Mouse (Mus musculus) heart, postnatal 4 days (tissue): ENCODE results near the gene Rsrc1. TPM values are rescaled to one million over a fixed set of nuclear protein-coding genes. Genes with fewer than 3 reads are reported as not detected.

Source experiments
- DNase-seq: peaks from one replicate; pipeline ENCODE4 v3.0.0; 2021
- total RNA-seq, 2 experiments: library from RNA; stranded (reverse); gene quantifications; 2 replicates each; pipeline ENCODE4 v1.2.3; 2021

The Rsrc1 gene
- 10 to 100 TPM; 24.1 to 24.3 TPM for total RNA-seq

- peak; percentile 49 for DNase-seq
These were observed at the start of gene Rsrc1 for GRCm38 (mm10) chr3:66981101-66981661. TSS of gene Rsrc1 (plus strand) at chr3:66981390.

DNA sequence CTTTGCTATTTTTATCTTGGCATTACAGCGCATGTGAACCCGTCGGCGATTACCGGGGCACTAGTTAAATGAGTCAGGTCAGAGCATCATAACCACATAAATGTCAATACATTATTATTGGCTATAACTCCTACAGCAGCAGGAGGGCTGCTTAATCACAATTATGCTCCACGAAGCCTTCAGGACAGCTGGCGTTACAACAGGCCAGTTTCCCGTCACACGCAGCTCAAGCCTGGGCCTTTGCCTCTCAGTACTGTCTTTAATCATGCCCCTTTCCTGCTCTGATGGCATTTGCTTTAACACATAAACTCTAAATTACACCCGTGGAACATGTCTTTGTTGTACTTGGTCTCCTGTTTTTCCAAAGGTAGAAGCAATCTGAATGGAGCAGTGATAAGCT lies 41.5 kb upstream of the Rsrc1 start:
- no peak for DNase-seq

DNA sequence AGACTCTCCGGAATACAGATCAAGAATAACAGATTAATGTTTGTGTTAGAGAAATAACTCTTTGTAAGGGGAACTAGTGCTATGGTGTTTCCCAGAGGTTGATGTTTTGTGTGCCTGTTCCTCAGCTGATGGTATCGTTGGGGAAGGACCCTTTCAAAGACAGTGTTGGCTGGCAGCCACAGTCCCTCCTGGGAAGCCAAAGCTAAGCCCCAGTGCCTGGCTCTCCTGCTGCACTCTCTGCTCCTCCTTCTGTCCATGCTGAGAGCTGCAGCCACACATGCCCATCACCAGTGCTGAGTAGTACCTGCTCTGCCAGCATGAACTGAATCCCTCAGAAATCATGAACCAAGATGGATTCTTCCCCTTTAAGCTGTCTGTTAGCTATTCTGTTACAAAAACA lies 26.1 kb upstream of the Rsrc1 start:
- no peak for DNase-seq

- DNase-seq = no peak
These were observed 21.2 kb upstream of the Rsrc1 start for GRCm38 (mm10) chr3:66959972-66960371.

GRCm38 (mm10) chr3:66964884-66965283 lies 16.3 kb upstream of the Rsrc1 start:
- no peak for DNase-seq

DNA sequence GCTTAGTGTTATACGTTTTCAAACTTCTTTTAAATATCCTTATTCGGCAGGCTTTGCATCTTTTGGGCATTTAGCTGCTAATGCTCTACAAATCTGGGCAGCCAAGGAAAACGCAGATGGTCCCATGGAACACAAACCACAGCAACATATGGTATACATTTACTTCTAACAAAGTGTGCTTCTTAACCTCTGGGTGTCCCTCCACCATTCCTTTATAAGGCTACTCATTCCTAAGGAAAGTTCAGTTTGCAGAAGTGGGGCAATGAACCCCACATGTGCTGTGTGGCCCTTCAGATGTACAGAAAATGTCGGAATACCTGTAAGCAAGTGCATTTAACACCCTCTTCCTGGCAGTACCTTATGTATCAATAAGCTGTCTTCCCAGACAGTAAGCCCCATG lies 13.7 kb upstream of the Rsrc1 start:
- no peak for DNase-seq

- DNase-seq = no peak
These were observed 10.9 kb upstream of the Rsrc1 start for GRCm38 (mm10) chr3:66970261-66970660.

DNA sequence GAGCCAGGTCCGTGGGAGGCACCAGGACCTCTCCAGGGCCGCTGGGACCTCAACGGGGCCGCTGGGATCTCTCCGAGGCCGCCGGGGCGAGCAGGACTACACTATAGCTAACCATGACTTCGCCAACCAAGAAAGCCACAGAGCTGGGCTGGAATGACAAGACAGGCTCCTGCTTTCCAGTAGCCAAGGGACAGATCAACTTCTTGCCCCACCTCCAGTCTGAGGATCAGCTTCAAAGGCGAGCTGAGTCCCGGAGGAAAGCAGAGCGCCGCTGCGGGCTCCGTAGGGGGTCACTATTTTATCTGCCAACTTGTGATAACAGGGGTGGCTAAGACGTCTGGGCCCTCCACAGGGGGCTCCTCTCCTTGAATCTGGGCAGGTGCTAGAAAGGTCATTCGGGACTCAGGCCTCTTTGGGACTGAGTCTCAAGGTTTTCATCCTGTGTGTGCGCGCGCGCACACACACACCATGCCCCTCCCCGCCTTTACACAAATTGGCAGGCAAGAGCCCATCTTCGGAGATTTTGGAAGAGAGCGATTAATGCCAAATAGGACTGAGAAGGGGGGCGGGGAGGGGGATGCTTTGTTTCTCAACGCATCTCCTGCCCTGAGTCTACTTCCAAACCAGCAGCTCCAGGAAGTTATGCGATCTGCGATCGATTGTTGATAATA lies 10.4 kb upstream of the Rsrc1 start:
- DNase-seq = no peak

GRCm38 (mm10) chr3:66972191-66972950 lies 8.8 kb upstream of the Rsrc1 start:
- DNase-seq = no peak

DNA sequence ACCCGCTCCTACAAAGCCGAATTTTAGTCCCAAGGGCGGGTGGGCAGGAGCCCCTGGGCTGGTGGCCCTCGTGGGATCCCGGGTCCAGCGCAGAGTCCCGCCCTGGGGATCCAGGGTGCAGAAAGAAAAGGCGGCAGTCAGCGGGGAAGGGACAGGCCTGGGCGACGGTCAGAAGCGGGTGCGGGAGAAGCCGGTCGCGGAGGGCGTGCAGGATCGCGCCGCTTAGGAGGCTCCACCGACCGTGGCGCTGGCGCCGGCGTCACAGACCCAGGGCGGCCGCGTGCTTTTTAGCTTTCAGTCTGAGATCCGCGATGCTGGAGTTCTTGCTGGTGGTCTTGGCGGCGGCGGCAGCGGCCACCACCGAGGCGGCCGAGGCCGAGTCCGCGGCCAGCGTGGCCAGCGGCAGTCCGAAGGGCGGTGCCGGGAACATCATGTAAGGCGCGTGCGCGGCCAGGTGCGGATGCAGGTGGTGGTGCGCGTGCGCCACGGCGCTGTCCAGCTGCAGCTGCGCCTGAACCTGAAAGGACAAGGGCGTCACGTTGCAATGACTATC lies 7.7 kb upstream of the Rsrc1 start:
- DNase-seq = peak; percentile 61

DNA sequence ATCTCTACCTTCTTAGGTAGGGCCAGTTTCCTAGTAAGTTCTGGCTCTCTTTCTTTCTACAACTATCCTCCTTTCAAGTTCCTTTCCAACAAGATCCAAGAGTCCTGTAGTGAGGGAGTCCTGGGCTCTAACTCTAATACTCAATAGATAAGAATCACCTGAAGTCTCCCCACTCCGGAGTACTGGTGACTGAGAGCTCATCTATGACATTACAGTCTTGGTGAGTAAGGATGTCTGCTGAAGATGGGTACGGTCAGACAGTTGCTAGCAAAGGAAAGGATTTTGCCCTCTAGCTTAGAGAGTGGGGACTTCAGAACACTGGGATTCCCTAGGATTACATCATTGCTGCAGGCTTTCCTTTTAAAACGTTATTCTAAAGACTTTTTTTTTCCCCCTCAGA lies 6.7 kb upstream of the Rsrc1 start:
- DNase-seq = no peak

- no peak for DNase-seq
These were observed 4.1 kb upstream of the Rsrc1 start for GRCm38 (mm10) chr3:66976889-66977615.

DNA sequence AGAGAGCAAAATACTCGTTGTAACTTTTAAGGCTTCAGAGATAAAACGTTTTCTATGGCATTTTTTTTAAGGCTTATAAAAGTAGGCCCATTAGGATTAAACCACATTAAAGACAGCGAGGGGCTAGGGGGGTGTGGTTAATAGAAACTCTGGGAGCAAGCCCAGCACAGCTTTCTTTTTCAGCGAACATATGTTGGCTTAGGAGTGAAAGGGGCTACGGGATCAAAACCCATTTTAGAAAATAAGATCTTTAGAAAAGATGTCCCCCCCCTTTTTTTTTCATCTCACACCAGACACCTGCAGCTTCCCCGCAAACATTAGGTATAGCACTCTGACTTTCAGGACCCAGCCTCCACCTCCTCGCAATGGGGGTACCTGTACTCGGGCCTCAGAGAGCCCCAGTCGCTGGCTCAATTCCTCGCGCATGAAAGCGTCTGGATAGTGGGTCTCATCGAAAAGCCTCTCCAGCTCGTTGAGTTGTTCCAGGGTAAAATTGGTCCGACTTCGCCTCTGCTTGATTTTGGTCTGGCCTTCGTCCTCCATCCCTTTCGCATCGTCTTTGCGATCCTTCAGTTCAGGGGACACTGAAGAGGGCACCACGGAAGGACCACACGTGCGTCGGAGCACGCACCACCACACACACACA lies 3.3 kb upstream of the Rsrc1 start:
- DNase-seq = no peak

DNA sequence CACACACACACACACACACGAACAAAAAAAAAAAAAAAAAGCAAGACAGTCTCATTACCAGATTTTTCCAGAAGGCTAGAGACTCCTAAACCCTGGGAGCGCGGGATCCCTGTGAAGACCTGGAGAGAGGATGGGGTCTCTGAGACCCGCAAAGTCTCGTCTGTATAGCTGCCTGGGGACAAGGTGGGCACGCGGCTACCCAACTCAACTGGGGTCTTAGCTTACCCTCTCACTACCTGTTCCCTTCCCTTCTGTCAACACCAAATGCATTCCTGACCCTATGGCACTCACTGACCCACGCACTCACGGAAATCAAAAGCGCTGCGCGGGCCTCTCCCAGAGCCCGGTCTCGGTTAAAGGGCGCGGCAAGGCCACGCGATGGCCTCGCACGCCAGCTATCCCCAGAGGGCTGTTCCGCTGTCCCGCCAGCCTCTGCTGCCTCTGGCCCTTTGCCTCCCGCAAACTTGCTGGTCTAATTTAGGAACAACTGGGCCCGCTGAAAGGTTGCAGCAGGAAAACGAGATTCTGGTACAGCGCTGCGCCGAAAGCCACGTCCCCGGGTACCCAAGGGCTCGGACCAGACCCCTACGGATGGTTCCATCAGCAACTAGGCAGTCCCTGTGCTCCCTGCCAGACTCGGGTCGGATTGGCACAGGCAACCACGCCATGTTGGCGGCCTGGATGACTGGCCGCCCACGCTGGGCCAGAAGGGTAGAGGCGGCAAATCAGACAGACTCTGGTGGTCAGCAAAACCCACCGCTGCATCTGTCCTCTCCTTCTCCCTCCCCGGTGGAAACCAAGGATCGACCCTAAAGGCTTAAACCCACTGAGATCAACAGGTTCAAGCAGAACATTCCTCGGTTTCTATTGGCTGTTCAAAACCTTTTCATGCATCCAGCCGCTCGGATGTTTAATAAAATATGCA lies 2.5 kb upstream of the Rsrc1 start:
- peak; percentile 27 for DNase-seq

DNA sequence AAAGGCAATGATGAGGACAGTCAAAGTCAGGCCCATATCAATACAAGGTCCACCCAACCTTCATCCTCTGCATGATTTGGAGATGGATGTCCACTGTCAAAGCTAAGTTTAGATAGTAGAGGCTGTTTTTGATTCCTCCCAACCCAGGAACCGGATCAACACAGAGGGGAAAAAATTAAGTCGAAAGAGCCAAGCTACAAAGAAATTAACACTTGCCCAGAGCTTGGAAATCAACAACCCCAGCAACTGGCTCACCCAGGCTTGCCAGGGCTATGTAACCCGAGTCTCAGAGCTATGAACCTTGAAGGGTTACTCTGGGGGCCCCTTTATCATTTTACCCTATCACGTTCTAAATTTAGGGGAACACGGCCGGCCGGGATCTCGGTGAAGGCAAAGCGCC lies 1.7 kb upstream of the Rsrc1 start:
- DNase-seq = no peak

DNA sequence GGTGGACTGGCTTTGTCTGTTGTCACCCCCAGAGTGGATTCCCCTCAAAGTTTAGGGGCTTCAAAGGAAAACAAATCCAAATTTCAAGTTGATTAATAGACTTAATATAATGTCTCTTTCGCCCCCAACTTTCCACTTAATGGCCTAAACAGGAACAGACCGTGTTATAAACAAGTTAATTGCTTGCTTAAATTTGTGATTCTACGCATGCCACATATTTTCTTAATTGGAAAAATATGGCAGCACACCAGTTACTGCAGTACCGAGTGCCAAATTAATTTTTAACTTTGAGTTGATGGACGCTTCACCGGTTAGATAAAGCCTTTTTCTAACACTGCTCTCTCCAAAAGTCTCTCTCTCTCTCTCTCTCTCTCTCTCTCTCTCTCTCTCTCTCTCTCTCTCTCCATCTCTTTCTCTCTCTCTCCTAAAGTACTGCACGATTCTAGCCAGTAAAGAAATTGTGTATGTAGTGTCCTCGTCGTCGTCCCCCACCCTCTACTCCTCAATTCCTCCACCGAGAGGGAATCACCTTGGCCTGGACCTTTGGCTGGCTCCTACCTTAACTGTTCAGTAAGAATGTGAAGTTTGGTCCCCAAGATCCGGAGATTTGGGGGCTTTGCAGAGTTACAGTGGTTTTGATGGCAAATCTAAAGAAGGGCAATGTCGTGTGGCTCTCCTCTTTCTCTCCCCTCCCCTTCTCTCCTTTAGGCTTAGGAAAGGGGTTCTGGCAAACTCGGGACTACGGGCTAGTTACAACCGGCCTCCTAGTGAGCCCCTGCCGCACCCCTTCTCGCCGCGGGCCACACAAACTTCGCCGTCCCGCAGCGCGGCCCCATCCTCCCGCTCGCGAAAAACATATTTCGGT lies 847 bp upstream of the Rsrc1 start:
- no peak for DNase-seq

- no peak for DNase-seq
These were observed 516 bp downstream of the Rsrc1 start, which contains the start of gene Shox2 for GRCm38 (mm10) chr3:66981706-66982105. TSS of gene Shox2 (minus strand) at chr3:66981771.

DNA sequence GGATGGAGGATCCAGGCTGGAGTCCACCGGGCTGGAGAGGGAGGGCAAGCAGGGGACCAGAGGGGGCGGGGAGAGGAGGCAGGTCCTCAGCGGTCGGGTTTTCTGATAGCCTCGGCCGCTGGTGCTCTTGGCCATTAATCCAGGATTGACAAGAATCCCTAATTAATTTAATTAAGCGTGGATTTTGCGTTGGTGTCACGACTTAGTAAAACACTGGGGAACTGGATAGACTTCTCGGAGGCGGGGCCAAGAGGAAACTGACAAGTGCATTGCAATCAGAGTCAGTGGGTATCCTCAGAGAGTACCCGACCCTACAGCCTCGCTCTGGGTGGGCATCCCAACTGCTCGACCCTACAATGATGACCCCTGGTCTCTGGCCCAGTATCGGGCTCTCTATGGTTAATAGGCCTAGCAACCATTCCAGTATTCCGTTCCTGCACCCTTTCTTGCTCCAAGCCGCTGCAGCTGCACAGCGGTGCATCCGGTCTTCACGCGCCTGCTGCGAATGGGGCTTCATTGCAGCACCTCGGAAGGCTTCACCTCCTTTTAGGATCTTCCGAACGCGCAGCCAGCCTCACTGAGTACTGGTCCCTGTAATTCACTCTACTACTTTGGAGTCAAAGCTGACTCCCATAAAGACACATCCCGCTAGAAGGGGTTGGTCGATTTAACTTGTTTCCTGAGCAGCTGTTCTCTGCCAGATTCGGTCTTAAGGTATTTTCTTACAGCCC lies 1.2 kb downstream of the Rsrc1 start:
- DNase-seq = peak; percentile 16

DNA sequence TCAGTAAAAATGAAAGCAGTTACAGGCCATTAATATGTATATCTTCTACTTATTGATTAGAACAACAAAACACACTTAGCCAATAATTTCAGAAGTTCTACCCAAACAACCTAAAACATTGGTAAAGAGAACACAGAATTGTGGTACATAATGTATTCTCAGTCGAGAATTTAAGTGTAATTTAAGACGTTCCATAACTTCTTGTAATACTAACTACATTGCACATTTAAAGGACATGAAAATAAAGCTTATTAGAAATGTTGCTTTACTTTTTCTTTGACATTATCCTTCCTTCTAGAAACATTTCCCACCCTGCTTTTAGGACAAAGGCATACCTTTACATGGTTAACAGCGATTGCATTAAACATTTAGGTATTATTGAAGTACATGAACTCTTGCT lies 2.3 kb downstream of the Rsrc1 start:
- no peak for DNase-seq
